Comparison of ENCODE assay signal across 8 mouse cellular contexts in the genomic region with DNA sequence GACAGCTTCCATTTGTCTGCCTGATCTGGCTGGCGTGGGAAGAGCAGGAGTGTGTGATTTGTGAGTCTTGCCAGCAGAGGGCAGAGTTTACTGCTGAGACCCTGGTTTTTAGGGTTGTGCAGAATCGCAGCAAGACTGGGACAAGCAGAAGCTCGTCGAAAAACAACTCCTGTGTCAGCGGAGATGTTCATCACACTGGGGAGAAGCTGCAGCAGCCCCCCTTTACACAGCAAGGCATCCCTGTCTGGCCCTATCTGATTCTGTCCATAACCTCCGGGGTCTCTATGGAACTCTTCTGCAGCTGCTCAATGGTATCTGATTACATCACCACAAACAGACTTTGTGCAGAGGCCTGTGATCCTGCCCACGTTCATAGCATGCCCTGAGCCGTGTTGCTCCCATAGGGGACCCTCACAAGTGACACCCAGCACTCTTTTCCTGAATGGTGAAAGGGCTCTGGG.
DNase-seq lines count a peak whose midpoint lies in the region; ATAC-seq and TF ChIP-seq lines count a peak whose summit lies in the region.

No protein-coding gene starts in this region.

- H3K4me1 ChIP-seq in midbrain, embryonic 12.5 days = 0 out of 2 replicates have a peak, but pooled peaks cover 3% of the 10 kb centered on the region

- peak; percentile 66 for TF ChIP-seq CTCF in gastrocnemius, adult 2 months (IDR thresholded peaks at IDR 0.05)

- peak; percentile 22 for DNase-seq in gastrocnemius, adult 2 months
- DNase-seq in gastrocnemius, postnatal 25 days = no peak
- peak; percentile 54 to 84 for DNase-seq in adrenal gland, adult (ENCODE audit: inconsistent age in 2 of 2, low spot score in 1 of 2)
- DNase-seq in embryo, embryonic 10 days (ENCODE audit: low spot score) = peak; percentile 73
- peak; percentile 9 to 46 for DNase-seq in heart, postnatal 14 days
- peak; percentile 54 to 69 for DNase-seq in layer of hippocampus, postnatal 25 days (ENCODE audit: extremely low spot score in 1 of 2, low spot score in 1 of 2)
- DNase-seq in telencephalon, adult 2 months (ENCODE audit: low read depth, low spot score) = peak; percentile 72

- no peak overlapping the region for H3K4me3 ChIP-seq in gastrocnemius, adult 2 months
- H3K4me3 ChIP-seq in midbrain, embryonic 12.5 days = no peak overlapping the region

- H3K4me2 ChIP-seq in midbrain, embryonic 12.5 days (replicated peaks) = no peak overlapping the region; the same call in 1 of the 2 replicates

- no peaks in the 10 kb centered on the region for H3K27me3 ChIP-seq in midbrain, embryonic 12.5 days

- intact Hi-C loops in gastrocnemius, adult 2 months (cut with DNase I) = loop anchor here (10.0 kb wide), 1 partner anchor 540 kb away; no protein-coding TSS in a partner anchor
- intact Hi-C loops in heart, postnatal 14 days (cut with DNase I) = loop anchor here (5.0 to 10.0 kb wide), 3 partner anchors 342 to 542 kb away; no protein-coding TSS in a partner anchor

- no peak overlapping the region for H3K27ac ChIP-seq in gastrocnemius, adult 2 months
- H3K27ac ChIP-seq in midbrain, embryonic 12.5 days (replicated peaks) = no peak overlapping the region

- no peak overlapping the region for H3K9ac ChIP-seq in midbrain, embryonic 12.5 days (replicated peaks)

- H3K36me3 ChIP-seq in midbrain, embryonic 12.5 days = no peaks in the 10 kb centered on the region

- ATAC-seq in midbrain, embryonic 12.5 days (ENCODE audit: low FRiP score, low read depth) = peak; percentile 79

- 23% methylated on average over 8 of the region's 8 CpGs for WGBS in midbrain, embryonic 12.5 days

- H3K9me3 ChIP-seq in midbrain, embryonic 12.5 days = no peaks in the 10 kb centered on the region
